Mouse (Mus musculus) frontal cortex, postnatal 36 days (tissue): Measurements from ENCODE around the gene Tmeff1.

Experiments used
- DNase-seq, 2 experiments: peaks; one replicate each; pipeline ENCODE4 v3.0.0; 2022; ENCODE audit warnings: low spot score in 2 of 2

Tmeff1 gene

DNA sequence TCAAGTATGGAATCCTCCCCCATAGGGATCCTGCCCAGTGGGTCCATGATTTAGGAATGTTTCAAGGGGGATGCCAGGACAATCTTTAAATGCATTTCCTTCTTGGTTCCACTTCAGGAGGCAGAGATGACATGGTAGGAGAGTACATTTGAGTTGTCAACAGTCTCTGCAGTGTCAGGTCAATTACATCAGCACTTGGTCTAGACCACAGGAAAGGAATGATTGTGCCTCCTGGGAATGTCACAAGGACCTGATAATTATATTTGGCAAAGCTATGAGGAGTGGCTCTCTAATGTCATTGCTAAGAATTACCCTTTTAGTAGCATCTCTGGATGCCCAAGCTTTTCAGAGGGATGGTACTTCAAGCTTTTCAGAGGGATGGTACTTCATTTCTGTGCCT lies 20.0 kb upstream of the Tmeff1 start:
- no peak for DNase-seq

DNA sequence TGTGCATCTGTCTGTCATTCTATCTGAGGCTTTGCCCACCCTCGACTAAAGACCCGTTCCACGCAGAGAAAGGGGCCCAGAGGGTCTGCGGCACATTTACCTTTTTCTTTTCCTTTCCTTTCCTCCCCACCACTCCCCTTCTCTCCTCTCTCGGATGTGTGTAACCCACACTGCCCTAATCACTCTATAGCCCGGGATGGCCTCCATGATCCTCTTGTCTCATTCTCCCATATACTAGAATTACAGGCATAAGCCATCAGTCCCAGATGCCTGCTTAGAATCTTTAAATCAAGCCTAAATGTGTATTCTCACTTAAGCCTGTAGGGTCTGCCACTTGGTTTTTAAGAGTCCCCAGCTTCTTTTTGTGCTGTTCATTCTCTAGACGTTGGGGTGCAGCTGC lies 8.6 kb upstream of the Tmeff1 start:
- no peak for DNase-seq

DNA sequence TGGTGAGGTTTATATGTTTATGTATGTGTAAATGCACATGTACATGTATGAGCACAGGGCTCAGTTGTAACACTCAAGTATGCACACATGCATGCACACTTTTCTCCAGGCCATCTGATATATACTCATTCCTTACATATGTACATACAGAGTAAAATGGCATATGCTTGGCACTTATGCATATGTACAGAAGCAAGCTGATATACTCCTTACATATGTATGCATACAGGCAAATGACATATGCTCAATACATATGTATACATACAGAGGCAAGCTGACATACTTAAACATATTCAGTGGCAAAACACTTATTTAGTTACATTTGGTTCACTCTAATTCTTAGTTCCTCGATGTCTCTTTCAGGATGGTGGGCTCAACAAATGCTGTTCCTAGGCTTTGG lies 7.1 kb upstream of the Tmeff1 start:
- no peak for DNase-seq

DNA sequence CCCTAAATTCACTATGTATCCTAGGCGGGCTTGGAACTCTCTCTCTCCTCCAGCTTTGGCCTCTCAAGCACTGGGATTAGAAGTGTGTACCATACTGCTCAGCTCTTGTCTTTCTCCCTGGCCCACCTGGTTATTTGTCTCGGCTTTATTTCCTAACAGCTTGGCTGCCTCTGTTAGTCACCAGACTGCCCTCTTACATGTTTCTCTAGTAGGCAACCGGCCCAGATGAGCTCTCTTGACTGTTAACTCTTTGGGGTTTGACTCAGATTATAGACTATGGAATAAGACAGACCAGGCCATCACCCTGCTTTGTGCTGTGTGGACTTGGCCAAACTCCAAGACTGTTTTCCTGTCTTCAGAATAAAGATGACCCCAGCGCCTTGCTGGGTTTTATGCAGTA lies 6.6 kb upstream of the Tmeff1 start:
- DNase-seq: no peak

GRCm38 (mm10) chr4:48579475-48580110 lies 5.4 kb upstream of the Tmeff1 start:
- DNase-seq: no peak

DNA sequence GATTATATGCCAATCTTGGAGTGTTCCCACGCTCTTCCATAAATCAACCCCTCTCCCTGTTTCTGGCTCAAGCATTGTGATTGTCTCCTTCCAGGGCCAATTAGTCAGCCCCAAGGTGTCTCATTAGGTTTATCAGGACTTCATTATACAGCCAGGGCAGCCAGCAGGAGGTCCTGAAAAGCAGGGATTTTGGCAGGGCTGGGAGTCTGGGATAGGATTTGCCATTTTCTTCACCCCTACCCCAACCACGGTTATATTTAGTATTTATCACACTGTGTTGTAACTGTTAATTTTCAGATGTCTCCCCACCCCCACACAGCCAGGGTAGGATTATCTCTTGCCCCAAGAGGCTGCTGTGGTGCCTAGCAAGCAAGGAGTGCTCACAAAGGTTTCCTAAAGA lies 3.8 kb upstream of the Tmeff1 start:
- no peak for DNase-seq

GRCm38 (mm10) chr4:48581993-48582392 lies 3.0 kb upstream of the Tmeff1 start:
- no peak for DNase-seq

- DNase-seq: no peak
Measured at GRCm38 (mm10) chr4:48582941-48583340, 2.0 kb upstream of the Tmeff1 start.

DNA sequence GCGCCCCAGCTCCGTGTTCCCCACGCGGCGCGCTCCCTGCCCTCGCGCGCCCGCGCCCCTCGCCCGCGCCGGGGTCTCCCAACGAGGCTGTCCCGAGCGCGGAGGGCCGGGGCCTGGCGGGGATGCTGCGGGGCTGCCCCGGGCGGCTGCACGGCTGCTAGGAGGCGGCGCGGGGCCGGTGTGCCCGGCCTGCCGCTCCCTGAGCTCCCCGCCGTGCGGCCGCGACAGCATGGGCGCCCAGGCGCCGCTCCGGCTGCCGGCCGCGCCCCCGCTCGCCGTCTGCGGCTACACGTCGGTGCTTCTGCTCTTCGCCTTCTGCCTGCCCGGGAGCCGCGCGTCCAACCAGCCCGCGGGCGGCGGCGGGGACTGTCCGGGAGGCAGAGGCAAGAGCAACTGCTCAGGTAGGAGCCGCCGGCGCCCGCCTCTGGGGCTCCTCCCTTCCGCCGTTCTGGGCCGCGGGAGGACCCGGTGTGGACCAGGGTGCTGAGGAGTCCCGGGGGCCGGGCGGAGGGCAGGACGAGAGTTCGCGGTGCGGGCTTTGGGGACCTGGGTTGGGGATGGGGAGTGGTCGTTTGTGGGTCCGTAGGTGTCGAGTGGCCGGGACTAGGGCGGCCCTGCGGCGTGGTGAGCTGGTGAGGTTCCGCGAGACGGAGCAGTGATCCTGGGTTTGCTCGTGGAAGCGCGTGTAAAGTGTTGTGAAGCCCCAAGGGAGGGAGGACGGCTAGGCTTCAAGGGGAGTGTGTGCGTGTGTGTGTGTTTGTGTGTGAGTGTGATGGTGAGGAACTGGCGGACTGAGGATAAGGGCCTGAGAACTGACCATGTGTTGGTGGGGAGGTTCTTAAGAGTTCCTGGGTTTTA lies 496 bp downstream of the Tmeff1 start:
- peak in 1 of 2 experiments; percentile 22 for DNase-seq

GRCm38 (mm10) chr4:48586099-48586821 lies 1.3 kb downstream of the Tmeff1 start:
- peak in 1 of 2 experiments; percentile 21 for DNase-seq

DNA sequence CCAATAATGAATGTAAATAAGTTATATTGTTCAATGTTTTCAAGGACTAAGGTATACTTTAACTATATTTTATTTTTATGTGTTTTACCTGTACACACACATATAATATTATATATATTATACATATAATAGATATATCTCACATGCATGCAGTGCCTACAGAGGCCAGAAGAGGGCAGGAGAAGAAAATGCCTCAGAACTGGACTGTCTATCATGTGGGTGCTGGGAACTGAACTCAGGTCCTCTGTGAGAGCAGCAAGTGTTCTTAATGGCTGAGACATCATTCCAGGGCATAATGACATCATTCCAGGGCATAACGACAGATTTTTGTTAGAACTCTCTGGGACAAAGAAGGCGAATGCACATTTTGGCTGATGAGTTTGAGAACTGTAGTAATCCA lies 2.6 kb downstream of the Tmeff1 start:
- DNase-seq: no peak

DNA sequence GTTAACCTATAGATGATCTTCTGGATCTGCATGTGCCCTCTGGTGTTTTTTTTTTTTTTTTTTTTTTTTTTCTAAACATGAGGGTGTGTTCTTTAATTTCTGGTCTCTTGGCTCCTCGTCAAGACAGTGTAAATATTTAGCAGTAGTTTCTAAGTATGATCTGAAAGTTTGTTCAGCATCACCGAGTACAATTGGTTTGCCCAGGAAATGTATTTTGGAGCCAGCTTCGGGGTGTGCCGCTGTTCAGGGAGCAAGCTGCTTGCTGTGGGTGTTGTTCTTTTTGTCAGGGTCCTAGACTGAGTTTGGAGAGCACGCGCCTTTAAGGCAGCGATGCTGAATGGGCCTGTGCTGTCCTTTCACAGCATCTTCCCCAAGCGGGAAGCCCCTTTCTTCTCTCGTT lies 3.6 kb downstream of the Tmeff1 start:
- DNase-seq: no peak

DNA sequence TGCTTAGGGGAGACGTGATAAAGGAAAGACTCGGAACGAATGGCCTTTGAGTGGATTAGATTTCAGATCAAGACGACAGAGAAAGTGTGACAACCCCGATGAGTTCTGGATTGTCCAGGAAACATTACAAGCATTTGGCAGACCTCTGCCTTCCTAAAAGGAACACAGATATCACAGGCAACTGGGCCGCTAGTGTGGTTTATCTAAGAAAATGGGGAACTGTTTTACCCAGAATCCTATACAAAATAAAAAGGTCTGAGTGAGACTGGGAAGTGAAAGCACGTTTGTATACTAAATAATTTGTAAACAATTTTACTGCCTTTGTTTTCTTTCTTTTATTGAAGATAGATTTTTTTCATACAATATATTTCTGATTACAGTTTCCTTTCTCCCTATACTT lies 5.9 kb downstream of the Tmeff1 start:
- DNase-seq: no peak

GRCm38 (mm10) chr4:48591390-48591789 lies 6.4 kb downstream of the Tmeff1 start:
- DNase-seq: no peak

DNA sequence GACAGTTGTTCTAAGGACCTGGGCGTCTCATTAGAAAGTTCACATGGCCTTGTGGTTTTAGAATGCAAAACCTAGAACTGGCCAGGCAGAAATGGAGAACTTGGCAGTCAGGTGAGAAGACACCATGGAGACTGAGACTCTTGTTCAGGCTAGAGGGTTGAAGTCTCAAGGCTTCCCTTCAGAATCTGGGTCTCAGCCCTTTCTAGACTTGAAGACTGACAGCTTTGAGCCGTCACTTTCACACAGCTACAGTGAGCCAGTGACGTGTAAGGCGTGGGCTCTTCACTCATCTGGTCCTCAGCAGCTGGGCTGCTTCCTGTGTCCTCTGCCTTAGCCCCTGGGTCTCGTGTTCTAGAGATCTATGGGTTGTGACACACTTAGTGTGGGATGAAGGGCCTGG lies 7.4 kb downstream of the Tmeff1 start:
- DNase-seq: no peak

GRCm38 (mm10) chr4:48592844-48593243 lies 7.9 kb downstream of the Tmeff1 start:
- DNase-seq: no peak

DNA sequence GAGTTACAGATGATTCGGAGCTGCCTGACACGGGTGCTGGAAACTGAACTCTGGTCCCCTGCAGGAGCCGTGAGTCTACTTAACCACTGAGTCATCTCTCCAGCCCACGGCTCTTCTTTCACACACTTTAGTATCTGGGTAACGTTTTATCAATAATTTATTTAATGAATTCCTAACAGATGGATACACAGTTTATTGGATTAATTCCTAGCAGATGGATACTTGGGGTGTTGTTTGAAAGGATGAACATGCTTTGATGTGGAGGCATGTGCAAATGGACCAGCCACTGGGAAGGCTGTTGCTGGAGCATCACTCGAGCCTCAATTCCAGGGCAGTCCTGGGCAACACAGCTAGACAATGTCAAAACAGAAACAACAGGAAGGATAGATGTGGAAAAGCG lies 11.1 kb downstream of the Tmeff1 start:
- no peak for DNase-seq

- DNase-seq: no peak
Measured at GRCm38 (mm10) chr4:48605650-48606049, 20.7 kb downstream of the Tmeff1 start.

DNA sequence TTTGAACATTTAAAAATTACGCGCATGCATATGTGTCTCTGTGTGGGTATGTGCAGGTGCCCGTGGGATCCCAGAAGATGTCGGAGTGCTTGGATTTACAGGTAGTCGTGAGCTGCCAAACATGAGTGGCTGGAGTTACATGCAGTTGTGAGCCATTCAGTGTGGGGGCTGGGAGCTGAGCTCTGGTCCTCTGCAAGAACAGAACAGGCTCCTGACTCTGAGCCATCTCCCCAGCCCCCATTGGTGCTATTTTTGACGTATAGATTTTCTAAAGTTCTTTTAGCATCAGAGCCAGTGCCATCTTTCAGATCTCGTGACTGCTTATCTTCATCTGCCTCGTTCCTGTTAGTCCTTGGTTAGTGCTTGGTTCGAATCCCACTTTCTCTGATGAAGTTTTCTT lies 24.5 kb downstream of the Tmeff1 start:
- peak; percentile 37 to 57 for DNase-seq

DNA sequence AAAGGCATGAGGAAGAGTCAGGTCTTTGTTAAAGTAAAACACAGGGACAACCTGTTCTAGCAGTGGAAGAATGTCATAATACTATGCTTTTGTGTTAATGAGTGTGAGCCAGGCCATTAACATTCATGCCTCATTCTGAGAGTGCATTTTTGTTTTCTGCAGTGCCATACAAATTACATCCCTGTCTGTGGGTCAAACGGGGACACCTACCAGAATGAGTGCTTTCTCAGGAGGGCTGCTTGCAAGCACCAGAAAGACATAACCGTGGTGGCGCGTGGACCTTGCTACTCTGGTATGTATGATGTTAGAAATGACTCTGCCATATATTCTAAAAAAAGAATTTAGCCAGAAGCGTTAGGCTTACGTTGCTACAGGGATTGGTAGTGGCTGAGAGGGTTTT lies 25.3 kb downstream of the Tmeff1 start:
- no peak for DNase-seq

DNA sequence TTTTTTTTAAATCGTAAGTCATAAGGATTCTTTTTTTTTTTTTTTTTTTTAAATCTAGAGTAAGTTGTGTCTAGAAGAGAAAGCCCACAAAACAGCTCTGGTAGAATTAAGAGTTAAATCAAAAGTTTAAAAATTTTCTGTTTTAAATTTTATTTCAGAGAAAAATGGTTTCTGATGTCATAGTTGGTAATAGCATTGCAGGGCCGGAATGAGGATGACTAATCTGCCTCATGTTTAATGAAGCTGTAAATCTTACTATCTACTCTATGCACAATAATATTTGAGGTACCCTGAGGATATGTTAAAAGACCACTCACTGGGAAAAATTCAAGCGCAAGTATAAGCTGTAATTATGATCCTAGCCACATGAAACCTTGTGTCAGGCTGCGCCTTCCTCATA lies 30.5 kb downstream of the Tmeff1 start:
- DNase-seq: no peak

GRCm38 (mm10) chr4:48617201-48617600 lies 32.2 kb downstream of the Tmeff1 start:
- DNase-seq: no peak

- no peak for DNase-seq
Measured at GRCm38 (mm10) chr4:48620121-48620520, 35.1 kb downstream of the Tmeff1 start.
